Mouse (Mus musculus) hindbrain, embryonic 14.5 days (tissue): ENCODE measurements around the gene Apob. TPM values are rescaled to one million over a fixed set of nuclear protein-coding genes. Genes with fewer than 3 reads are reported as not detected.

Source experiments
- ATAC-seq: fragments of 200-750 bp; cut with Nextera tagmentation; 2 replicates; pipeline ENCODE4 v1.8.0; 2017; ENCODE audit warnings: moderate number of reproducible peaks, mild to moderate bottlenecking, moderate TSS enrichment, moderate library complexity; ENCODE audit not compliant: low FRiP score
- DNase-seq: peaks from one replicate; pipeline ENCODE4 v3.0.0-alpha.2; 2015; ENCODE audit warnings: low spot score
- H3K27ac ChIP-seq: fragments of 300-500 bp; sonication (generic); 2 replicates; pipeline ENCODE4 v1.5.1; 2014; ENCODE audit warnings: mild to moderate bottlenecking, moderate library complexity
- H3K27me3 ChIP-seq: fragments of 300-500 bp; sonication (generic); 2 replicates; pipeline ENCODE4 v1.6.1; 2014; ENCODE audit warnings: mild to moderate bottlenecking, low read length, mixed read lengths; ENCODE audit not compliant: control insufficient read depth, insufficient read depth
- H3K36me3 ChIP-seq: fragments of 300-500 bp; sonication (generic); replicated peaks from 2 replicates; pipeline ENCODE4 v1.6.1; 2014; ENCODE audit not compliant: control insufficient read depth, insufficient read depth
- H3K4me1 ChIP-seq: fragments of 300-500 bp; sonication (generic); replicated peaks from 2 replicates; pipeline ENCODE4 v1.6.1; 2014; ENCODE audit warnings: antibody characterized with exemption, low read length, mixed read lengths; ENCODE audit not compliant: control insufficient read depth, insufficient read depth
- H3K4me2 ChIP-seq: fragments of 300-500 bp; sonication (generic); replicated peaks from 2 replicates; pipeline ENCODE4 v1.6.1; 2014; ENCODE audit warnings: mild to moderate bottlenecking, moderate library complexity
- H3K4me3 ChIP-seq: fragments of 300-500 bp; sonication (generic); replicated peaks from 2 replicates; pipeline ENCODE4 v1.5.1; 2014; ENCODE audit warnings: mild to moderate bottlenecking, low read length
- H3K9ac ChIP-seq: fragments of 300-500 bp; sonication (generic); 2 replicates; pipeline ENCODE4 v1.6.1; 2014
- H3K9me3 ChIP-seq: fragments of 300-500 bp; sonication (generic); 2 replicates; pipeline ENCODE4 v1.6.1; 2016; ENCODE audit warnings: low read length; ENCODE audit not compliant: control insufficient read depth
- WGBS: fragments of 180-500 bp; shearing (Covaris S2); extraction: QIAGEN DNeasy Blood & Tissue Kit; methylation state at CpG from one replicate; pipeline ENCODE4 v1.1.7; 2014; 5-methylcytosine and 5-hydroxymethylcytosine counted together
- polyA plus RNA-seq: library from polyadenylated mRNA; unstranded; fragments of >200 nt; fragmentation: Nextera tagmentation; extraction: Ambion mirVana; gene quantifications from 2 replicates; pipeline ENCODE4 v1.2.1, GENCODE M21; 2014

Gene Apob
- polyA plus RNA-seq, result 0.08 and 0.19 TPM in 2 replicates

DNA sequence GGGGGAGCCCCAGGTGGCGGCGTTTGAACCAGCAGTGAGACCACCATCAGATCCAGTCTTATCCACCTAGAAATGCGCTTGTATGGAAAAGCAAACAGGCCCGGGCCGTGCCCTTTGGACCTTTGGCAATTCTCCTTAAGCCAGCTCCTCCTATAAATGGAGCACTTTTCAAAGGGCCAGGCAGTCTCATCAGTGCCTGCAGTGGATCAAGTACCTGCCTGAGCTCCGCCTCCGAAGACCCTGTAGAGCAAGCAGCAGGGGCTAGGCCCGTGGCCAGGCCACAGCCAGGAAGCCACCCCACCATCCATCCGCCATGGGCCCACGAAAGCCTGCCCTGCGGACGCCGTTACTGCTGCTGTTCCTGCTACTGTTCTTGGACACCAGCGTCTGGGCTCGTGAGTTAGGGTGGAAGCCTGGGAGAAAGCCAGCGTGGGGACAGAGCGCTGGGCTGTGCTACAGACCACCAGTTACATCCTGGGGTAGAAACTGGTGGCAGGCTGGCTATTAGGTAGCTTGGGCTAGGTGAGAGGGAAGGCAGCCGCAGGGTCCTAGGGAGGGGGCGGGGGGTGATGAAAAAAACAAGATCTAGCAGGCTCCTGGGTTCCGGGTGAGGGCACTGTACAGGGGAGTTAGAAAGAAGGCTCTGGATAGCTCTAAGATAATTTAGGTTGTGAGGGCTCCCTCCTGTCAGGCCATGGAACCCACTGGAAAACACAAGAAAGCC is at the start of gene Apob:
Apob (plus strand) TSS at position 183 of the 724 bp plus-strand sequence.
- no peak for DNase-seq
- Histone ChIP-seq H3K27me3 (no peaks in the 10 kb centered on the region), H3K4me2 (peak within 1 kb of the TSS; percentile 13; the same call in 1 of the 2 replicates), H3K9me3 (no peaks in the 10 kb centered on the region), H3K36me3 (no peaks in the 10 kb centered on the region), H3K4me1 (peaks cover 6% of the 10 kb centered on the region), H3K9ac (no peak within 1 kb of the TSS), H3K27ac (no peak within 1 kb of the TSS), H3K4me3 (no peak within 1 kb of the TSS)
- 83% methylated on average over 20 of the region's 20 CpGs for WGBS
- no peak for ATAC-seq

- Histone ChIP-seq H3K9me3 (no peaks in the 10 kb centered on the region), H3K9ac (no peak overlapping the region), H3K4me3 (no peak overlapping the region), H3K36me3 (no peaks in the 10 kb centered on the region), H3K4me1 (no peaks in the 10 kb centered on the region), H3K27me3 (no peaks in the 10 kb centered on the region), H3K27ac (no peak overlapping the region), H3K4me2 (no peak overlapping the region)
- ATAC-seq, result no peak
- DNase-seq, result no peak
- 72% methylated on average over 4 of the region's 4 CpGs for WGBS
These were observed 45.0 kb upstream of the Apob start for GRCm38 (mm10) chr12:7932405-7932920.

- no peak for ATAC-seq
- no peak overlapping the region for H3K9ac ChIP-seq
- H3K4me3 ChIP-seq, result no peak overlapping the region
These were observed 27.2 kb upstream of the Apob start for GRCm38 (mm10) chr12:7950098-7950745.

GRCm38 (mm10) chr12:7958851-7959250 is 18.6 kb upstream of the Apob start:
- Histone ChIP-seq H3K4me1 (no peaks in the 10 kb centered on the region), H3K36me3 (no peaks in the 10 kb centered on the region), H3K9ac (no peak overlapping the region), H3K27ac (no peak overlapping the region), H3K27me3 (no peaks in the 10 kb centered on the region), H3K4me3 (no peak overlapping the region), H3K4me2 (no peak overlapping the region), H3K9me3 (no peaks in the 10 kb centered on the region)
- DNase-seq, result no peak
- no peak for ATAC-seq
- WGBS, result 78% methylated on average over 1 of the region's 1 CpGs

More at GRCm38 (mm10) chr12:7950098-7950745, 27.2 kb upstream of the Apob start:
- Histone ChIP-seq H3K9me3 (no peaks in the 10 kb centered on the region), H3K27me3 (no peaks in the 10 kb centered on the region), H3K4me1 (no peaks in the 10 kb centered on the region), H3K36me3 (no peaks in the 10 kb centered on the region), H3K27ac (no peak overlapping the region), H3K4me2 (no peak overlapping the region)
- 87% methylated on average over 9 of the region's 9 CpGs for WGBS
- DNase-seq, result no peak

GRCm38 (mm10) chr12:7959310-7959918 is 18.0 kb upstream of the Apob start:
- H3K27ac ChIP-seq, result no peak overlapping the region
- no peak overlapping the region for H3K4me2 ChIP-seq
- WGBS, result 65% methylated on average over 6 of the region's 6 CpGs
- DNase-seq (no peak), ATAC-seq (no peak)
- H3K27me3 ChIP-seq, result no peaks in the 10 kb centered on the region
- H3K9ac ChIP-seq, result no peak overlapping the region
- H3K36me3 ChIP-seq, result no peaks in the 10 kb centered on the region
- H3K9me3 ChIP-seq, result no peaks in the 10 kb centered on the region
- no peak overlapping the region for H3K4me3 ChIP-seq
- H3K4me1 ChIP-seq, result no peaks in the 10 kb centered on the region

- no peaks in the 10 kb centered on the region for H3K9me3 ChIP-seq
- H3K27me3 ChIP-seq, result no peaks in the 10 kb centered on the region
- H3K9ac ChIP-seq, result no peak overlapping the region
- no peak overlapping the region for H3K4me2 ChIP-seq
- H3K4me3 ChIP-seq, result no peak overlapping the region
- H3K27ac ChIP-seq, result no peak overlapping the region
- H3K36me3 ChIP-seq, result no peaks in the 10 kb centered on the region
- ATAC-seq, result no peak
- no peaks in the 10 kb centered on the region for H3K4me1 ChIP-seq
- WGBS, result 76% methylated on average over 5 of the region's 5 CpGs
- DNase-seq, result peak; percentile 36
These were observed 15.0 kb upstream of the Apob start for GRCm38 (mm10) chr12:7962314-7962927.

GRCm38 (mm10) chr12:7967221-7967620 is 10.2 kb upstream of the Apob start:
- Histone ChIP-seq H3K9me3 (no peaks in the 10 kb centered on the region), H3K4me3 (no peak overlapping the region), H3K27me3 (no peaks in the 10 kb centered on the region), H3K27ac (no peak overlapping the region), H3K36me3 (no peaks in the 10 kb centered on the region), H3K4me1 (no peaks in the 10 kb centered on the region), H3K4me2 (no peak overlapping the region), H3K9ac (no peak overlapping the region)
- 94% methylated on average over 2 of the region's 2 CpGs for WGBS
- DNase-seq, result no peak
- no peak for ATAC-seq

GRCm38 (mm10) chr12:7970301-7970700 is 7.1 kb upstream of the Apob start:
- Histone ChIP-seq H3K36me3 (no peaks in the 10 kb centered on the region), H3K4me1 (peaks cover 6% of the 10 kb centered on the region), H3K9me3 (no peaks in the 10 kb centered on the region), H3K4me3 (no peak overlapping the region), H3K27me3 (no peaks in the 10 kb centered on the region), H3K27ac (no peak overlapping the region), H3K4me2 (no peak overlapping the region), H3K9ac (no peak overlapping the region)
- no peak for ATAC-seq
- 92% methylated on average over 2 of the region's 2 CpGs for WGBS
- DNase-seq, result no peak

DNA sequence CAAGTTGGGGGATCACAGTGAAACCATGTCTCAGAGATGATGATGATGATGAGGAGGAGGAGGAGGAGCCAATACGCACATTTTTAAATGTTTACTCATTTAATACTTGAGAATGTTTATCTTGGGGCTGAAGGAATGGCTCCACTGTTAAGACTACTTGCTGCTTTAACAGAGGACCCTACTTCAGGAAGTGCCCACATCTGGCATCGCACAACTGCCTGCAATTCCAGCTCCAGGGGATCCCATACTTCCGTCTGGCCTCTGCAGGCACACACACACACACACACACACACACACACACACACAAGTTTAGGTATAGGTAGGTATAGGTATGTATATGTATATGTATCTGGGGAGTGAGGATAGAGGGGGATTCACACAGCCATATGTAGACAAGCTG is 6.6 kb upstream of the Apob start:
- Histone ChIP-seq H3K9me3 (no peaks in the 10 kb centered on the region), H3K4me2 (no peak overlapping the region), H3K27me3 (no peaks in the 10 kb centered on the region), H3K4me1 (peaks cover 6% of the 10 kb centered on the region), H3K27ac (no peak overlapping the region), H3K4me3 (no peak overlapping the region), H3K36me3 (no peaks in the 10 kb centered on the region), H3K9ac (no peak overlapping the region)
- WGBS, result 93% methylated on average over 3 of the region's 3 CpGs
- no peak for ATAC-seq
- DNase-seq, result no peak
